Mouse (Mus musculus) thymus, adult 2 months (tissue): ENCODE measurements around the gene Chst11.

Source experiments
- CTCF ChIP-seq: fragments of 200-500 bp; IDR thresholded peaks from 2 replicates; pipeline ENCODE4 v1.5.1; 2012; ENCODE audit warnings: mild to moderate bottlenecking, control low read depth, low read length, moderate library complexity, borderline replicate concordance; ENCODE audit not compliant: control insufficient read depth, poor library complexity, insufficient read depth; ENCODE audit errors: extremely low read depth
- POLR2A ChIP-seq: fragments of 200-500 bp; IDR thresholded peaks from 2 replicates; pipeline ENCODE4 v1.6.1; 2012; ENCODE audit warnings: mild to moderate bottlenecking, low read length, control low read depth, moderate library complexity; ENCODE audit not compliant: control insufficient read depth, poor library complexity, insufficient read depth; ENCODE audit errors: extremely low read depth

DNA sequence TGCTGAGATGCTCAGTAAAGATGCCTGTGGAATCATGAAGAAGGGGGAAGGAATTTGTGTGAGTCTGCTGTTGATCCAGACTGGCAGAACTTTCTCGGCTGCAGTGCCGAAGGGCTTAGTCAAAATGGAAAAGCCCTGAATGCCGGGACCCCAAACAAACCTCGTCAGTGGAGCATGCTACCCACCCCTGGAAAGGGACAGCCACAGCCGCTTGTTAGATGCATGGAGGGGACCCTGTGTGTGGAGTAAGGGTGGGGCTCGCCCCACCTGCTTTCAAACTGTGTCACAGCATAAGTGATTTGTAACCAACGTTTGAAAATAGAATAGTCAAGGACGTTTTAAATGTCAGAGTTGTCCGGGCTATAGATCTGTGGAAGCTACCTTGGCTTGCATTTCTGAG lies 181.0 kb downstream of the Chst11 start:
- TF ChIP-seq CTCF = no peak
- TF ChIP-seq POLR2A = no peak
